Mouse (Mus musculus) spleen, adult 2 months (tissue): ENCODE data around the gene Dst.

Experiments used
- CTCF ChIP-seq: fragments of 200-500 bp; IDR thresholded peaks from 2 replicates; pipeline ENCODE4 v1.5.1; 2011; ENCODE audit warnings: mild to moderate bottlenecking, inconsistent platforms; ENCODE audit not compliant: insufficient read depth, insufficient read length, insufficient replicate concordance; ENCODE audit errors: extremely low read depth
- POLR2A ChIP-seq: fragments of 200-500 bp; IDR thresholded peaks from 2 replicates; pipeline ENCODE4 v1.6.1; 2011; ENCODE audit warnings: low read depth, low read length, inconsistent platforms

DNA sequence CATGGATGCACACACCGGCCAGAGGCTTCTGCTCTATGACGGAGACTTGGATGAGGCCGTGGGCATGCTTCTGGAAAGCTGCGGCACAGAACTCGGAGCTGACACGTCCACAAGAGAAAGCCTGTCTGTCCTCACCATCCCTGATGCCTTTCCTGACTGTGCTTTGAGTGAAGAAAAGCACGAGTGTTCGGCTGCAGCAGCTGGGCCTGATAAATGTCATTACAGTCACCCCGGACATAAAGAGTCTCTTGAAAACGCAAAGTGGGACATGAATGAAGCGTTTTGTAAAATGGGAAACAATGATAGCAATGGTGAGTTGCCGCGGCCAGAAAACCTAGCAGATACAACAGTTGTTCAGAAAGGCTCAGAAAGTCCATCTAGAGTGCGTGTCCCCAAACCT lies 281.3 kb downstream of the Dst start:
- TF ChIP-seq CTCF (no peak), POLR2A (no peak)
